Mouse (Mus musculus) activated CD4-positive, CD25-positive, alpha-beta regulatory T cell, adult 4 months (primary cell): ENCODE results near the gene Coq4. TPM values are rescaled to one million over a fixed set of nuclear protein-coding genes. Genes with fewer than 3 reads are reported as not detected.

Experiments
- ATAC-seq: one replicate; pipeline ENCODE4 v1.8.0; 2017
- polyA plus RNA-seq, 2 experiments: library from polyadenylated mRNA; unstranded; fragments of 100-300 nt; shearing (Covaris generic); gene quantifications; one replicate each; pipeline ENCODE4 v1.2.1; 2017

Gene Coq4
- polyA plus RNA-seq, 2 experiments from 2014 or later, result 5.8 to 10.5 TPM

DNA sequence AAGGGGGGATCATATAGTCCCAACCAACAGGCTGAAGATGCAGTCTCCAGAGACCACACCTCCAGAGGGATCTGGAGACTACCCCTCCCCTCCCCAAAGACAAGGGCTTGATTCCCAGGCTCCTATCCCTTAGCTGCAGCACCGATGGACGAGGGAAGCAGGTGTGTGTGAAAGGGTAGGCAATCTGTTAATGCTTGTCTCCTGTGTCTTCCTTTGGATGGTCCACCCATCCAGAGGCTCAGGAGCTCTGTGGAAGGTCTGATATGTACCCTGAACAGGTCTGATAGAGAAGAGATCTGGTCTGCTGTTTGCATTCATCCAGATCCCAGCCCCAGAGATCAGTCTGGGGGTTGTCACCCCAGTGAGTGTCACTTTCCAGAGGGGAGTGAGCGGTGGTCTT lies 59.6 kb downstream of the Coq4 start:
- no peak for ATAC-seq

Other genes with a start within 250 kb of the Coq4 start
- 10 to 100 TPM; 21.9 to 24.0 TPM for gene Rapgef1, start 167.8 kb upstream of the Coq4 start, polyA plus RNA-seq
- gene Gm13420, start 35.8 kb upstream of the Coq4 start, polyA plus RNA-seq, result under 1 TPM in 1 of 2 experiments, not detected in 1; 0.30 TPM
- gene Gm13547, start 28.2 kb upstream of the Coq4 start, polyA plus RNA-seq, result not detected
- 10 to 100 TPM; 21.7 to 30.0 TPM for gene Trub2, start 1.0 kb downstream of the Coq4 start, polyA plus RNA-seq
- gene Slc27a4, start 15.1 kb downstream of the Coq4 start, polyA plus RNA-seq, result 1 to 10 TPM; 1.3 to 1.5 TPM
- 10 to 100 TPM; 25.1 to 25.7 TPM for gene Urm1, start 32.6 kb downstream of the Coq4 start, polyA plus RNA-seq
- 1 to 10 TPM; 1.2 to 1.4 TPM for gene Cercam, start 81.7 kb downstream of the Coq4 start, polyA plus RNA-seq
- gene Odf2, start 101.7 kb downstream of the Coq4 start, polyA plus RNA-seq, result 10 to 100 TPM; 44.3 to 45.0 TPM
- 10 to 100 TPM; 42.4 to 52.7 TPM for gene Gle1, start 147.9 kb downstream of the Coq4 start, polyA plus RNA-seq
- gene Sptan1, start 178.1 kb downstream of the Coq4 start, polyA plus RNA-seq, result 10 to 100 TPM; 78.3 to 89.3 TPM